Mouse (Mus musculus) ES-Bruce4 (cell line): ENCODE measurements around the gene Mog.

Experiments used
- CTCF ChIP-seq: IDR thresholded peaks from one replicate; pipeline ENCODE4 v1.8.1; 2011; ENCODE audit warnings: low read depth, low read length
- POLR2A ChIP-seq: IDR thresholded peaks from one replicate; pipeline ENCODE4 v1.8.1; 2011; ENCODE audit warnings: low read length; ENCODE audit not compliant: insufficient read depth

- TF ChIP-seq CTCF: no peak
- TF ChIP-seq POLR2A: no peak
Observed at GRCm38 (mm10) chr17:37028212-37028611, 5.0 kb upstream of the Mog start.
